Mouse (Mus musculus): ENCODE results near the gene Nfyb.

DNA sequence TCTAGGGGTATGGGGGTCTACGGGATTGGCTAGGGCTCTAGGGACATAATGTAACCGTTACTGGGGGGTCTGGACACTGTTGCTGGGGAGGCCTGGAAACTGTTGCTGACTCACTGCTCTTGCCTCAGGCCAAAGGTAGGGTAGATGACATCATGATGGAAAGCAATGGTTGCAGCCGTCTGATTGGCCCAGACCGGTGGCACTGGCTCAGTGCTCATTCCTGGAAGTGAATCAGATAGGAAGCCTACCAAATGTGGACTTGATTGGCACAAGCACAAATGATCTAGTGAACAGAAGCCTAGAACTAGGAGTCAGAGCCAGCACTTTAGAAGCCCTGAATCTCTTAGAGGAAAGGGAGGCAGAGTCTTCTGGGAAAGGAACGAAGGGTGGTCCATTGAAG is 26.6 kb upstream of the Nfyb start:
- no peak for TF ChIP-seq CTCF (IDR thresholded peaks at IDR 0.05; ENCODE audit: low read depth)
- no peak for TF ChIP-seq EP300 (IDR thresholded peaks at IDR 0.05; ENCODE audit: low read depth)

Data from liver, postnatal 0 days (tissue).